Mouse (Mus musculus) induced T-regulatory cell, adult 2 months (primary cell): Measurements from ENCODE around the gene Lancl3.
"Not testable (repeated sequence)": the region's sequence is repeated elsewhere in the genome, so short reads cannot be mapped to it uniquely, and the experiment has no call there.

ENCODE experiments used
- DNase-seq: peaks from one replicate; pipeline ENCODE4 v3.0.0-alpha.2; 2012; ENCODE audit warnings: low read depth

Lancl3 gene

DNA sequence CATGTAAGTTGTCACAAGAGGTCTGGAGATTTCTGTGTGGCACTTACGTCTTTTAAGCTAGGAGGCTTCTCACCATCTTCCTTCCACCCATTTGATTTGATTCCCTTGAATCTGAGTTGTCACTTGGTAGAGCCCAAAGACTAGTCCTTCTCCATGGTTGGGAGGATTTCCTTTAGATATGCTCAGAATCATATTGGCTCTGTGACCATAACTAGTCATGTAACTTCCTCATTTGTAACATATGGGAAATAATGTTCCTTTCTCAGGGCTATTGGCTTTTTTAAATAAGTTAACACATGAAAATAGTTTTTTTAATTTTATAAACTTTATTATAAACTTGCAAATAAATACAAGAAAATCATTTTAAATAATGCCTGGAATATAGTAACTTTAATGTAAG lies 59.6 kb downstream of the Lancl3 start:
- DNase-seq, result no peak

DNA sequence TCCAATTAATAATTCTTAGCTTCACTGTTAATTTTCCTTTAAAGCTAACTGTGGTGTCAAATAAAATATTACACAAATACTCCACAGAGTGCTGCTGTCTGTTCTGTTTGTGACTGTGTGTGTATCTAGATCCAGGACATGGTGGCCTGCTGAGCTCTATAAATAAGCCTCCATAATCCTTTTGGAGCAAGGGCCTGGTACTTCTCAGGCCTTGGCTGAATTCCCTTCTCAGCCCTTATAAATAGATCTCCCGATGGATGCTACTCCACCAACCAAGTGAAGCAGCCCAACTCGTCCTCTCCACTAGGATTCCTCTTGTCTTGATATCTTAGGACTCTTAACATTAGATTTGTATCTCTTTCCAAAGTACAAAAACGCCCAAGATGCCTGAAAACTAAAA lies 71.4 kb downstream of the Lancl3 start:
- no peak for DNase-seq

DNA sequence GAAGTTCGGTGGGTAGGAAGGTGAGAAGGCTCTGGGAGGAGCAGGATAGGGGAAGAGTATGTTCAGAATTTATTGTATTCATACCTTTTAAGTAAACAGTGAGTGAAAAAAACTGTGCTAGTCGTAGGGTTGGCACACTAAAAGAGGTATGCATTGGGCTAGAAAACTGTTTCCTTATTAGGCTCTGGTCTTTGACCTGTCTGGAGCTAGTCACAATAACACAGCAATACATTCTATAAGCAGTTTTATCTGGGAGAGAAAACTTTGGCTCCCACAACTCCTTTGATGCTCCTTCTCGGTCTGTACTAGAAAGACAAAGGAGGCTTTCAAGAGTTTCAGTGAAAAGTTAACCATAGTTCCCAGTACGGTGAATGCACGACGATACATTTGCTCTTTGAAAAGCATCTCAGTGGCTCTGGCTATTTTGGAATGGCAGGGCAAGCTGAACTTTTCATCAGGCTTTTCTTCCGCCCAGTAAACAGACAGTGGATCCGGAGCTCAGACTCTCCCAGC lies 72.3 kb downstream of the Lancl3 start:
- DNase-seq, result no peak

DNA sequence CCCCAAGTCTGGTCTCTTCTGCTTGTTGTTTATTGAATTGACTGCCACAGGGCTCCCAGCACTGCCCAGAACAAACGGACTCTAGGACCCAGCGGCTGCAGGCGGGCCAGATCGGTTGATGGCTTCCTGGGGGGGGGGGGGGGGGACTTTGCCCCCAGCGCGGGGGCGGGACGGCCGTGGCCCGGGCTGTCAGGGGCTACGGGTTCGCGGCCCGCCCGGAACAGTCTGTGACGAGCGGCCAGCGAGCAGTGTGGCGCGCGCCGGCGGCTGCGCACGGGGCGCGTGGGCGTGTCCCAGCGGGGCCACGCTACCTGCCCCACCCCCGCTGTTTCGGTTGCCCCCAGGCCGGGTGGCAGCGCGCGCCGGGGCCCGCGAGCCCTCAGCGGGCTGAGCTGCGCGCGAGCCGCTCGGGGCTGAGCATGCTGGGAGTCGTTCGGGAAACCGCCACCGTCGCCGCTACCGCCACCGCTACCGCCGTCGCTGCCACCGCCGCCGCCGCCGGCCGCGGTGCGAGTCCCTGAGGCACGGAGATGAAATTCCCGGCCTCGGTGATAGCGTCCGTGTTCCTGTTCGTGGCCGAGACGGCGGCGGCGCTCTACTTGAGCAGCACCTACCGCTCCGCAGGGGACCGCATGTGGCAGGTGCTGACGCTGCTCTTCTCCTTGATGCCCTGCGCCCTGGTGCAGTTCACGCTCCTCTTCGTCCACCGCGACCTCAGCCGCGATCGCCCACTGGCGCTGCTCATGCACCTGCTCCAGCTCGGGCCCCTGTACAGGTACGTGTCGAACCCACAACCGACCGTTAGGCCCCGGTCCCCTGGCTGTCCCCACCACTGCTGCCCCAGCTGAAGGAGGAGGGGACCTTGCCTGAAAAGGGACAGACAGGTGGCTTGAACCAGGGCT lies 73.0 kb downstream of the Lancl3 start, which contains the start of gene Xk:
Gene Xk (plus strand): TSS at position 297 of the 902 bp plus-strand sequence.
- peak; percentile 66 for DNase-seq

DNA sequence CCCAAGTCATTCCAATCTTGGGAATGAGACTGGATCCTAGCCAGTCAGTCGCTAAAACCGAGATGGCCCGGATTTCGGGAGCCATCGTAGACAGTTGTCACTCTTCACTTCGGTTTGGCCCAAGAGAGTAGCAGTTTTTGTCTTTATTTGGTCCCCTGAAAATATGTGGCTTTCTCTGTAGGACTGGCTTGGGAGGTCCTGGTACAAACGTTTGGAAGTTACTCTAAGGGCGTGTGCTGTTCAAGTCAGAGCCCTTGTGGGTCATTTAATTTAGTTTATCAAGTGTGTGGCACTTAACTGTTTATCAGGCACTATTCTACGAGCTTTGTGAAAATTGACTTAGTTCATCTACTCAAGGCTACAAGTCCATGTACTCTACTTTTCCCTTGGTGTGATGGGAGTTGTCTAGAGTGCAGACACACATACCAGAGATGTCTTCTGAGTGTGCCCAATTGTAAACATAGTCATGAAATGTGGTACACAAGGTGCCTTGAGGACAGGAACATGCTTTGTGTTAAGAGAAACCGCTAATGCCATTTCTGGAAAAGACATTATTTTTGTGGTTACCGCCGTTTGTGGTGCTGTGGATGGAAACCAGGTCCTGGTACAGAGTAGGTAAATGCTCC lies 73.8 kb downstream of the Lancl3 start:
- DNase-seq, result peak; percentile 19

DNA sequence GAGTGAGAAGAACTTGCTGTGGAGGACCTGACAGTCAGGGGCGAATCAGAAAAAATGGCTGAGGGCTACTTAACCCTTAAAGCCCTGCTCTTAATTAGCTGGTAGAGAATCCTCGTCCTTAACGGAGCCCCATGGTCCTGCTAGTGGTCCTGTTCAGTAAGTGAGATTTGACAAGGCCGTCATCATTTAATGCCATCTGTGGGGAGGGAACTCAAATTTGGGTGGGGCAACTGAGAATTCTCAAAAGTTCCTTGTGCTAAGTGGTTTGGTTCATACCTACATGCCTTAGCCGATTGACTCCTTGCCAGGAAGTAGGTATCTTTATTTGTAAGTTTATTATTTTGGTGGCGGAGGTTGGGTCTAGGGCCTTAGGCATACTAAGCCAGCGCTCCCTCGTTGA lies 74.6 kb downstream of the Lancl3 start:
- no peak for DNase-seq

DNA sequence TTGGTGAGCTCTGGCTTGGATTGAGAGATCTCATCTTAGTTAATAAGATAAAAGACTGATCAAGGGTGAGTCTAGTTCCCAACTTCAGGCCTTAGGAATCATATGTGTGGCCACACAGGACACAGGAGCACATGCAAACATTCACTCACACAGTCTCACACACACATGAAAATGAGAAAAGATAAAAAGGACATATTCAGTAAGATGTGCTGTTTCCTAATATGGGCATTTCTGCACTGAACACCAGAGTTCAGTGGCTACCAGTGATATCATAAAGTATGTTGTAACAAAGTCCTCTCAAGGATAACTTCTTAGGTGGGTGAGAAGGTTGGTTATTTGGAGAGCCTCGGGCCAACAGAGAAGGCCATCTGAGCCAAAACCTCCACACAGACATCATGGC lies 83.8 kb downstream of the Lancl3 start, which contains the start of gene H2al1m:
Gene H2al1m (plus strand): TSS at position 301 of the 400 bp plus-strand sequence.
- DNase-seq, result not testable (repeated sequence)

DNA sequence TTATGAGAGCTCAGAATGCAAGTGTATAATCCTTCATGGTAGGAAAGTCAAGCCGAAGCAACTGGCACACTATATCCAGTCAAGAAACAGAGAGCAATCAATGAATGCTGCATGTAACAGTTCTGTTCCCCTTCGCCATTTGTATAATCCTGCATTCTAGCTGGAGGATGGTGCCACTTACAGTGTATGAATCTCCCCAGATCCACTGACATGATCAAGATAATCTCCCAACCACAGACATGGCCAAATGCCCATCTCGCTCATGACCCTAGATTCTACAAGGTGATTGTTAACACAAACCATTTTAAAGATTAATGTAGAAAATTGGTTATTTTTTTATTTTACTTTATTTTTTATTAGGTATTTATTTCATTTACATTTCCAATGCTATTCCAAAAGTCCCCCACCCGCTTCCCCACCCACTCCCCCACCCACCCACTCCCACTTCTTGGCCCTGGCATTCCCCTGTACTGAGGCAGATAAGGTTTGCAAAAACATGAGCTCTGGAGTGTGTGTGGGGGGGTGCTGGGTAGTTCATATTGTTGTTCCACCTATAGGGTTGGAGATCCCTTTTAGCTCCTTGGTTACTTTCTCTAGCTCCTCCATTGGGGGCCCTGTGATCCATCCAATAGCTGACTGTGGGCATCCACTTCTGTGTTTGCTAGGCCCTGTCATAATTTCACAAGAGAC lies 93.6 kb downstream of the Lancl3 start:
- DNase-seq, result not testable (repeated sequence)

DNA sequence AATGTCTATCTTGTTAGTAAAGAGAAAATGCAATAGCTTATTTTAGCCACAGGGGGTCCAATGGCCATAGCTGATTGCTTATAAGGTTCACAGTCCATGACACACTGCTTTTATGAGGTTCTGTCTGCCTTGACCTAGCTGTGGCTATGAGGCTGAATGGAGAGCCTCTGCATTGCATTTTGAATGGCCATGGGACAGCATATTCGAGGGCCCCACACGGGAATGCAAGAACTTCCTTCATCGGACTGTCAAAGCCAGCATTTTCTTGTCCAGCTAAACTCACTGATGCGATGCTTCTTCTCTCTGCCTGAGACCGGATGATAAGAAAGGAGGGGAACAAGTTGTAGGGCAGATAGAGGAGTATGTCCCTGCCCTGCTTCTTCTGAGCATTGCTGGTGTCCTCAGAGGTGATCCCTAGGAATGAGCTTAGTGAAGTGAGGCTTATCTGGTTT lies 98.7 kb downstream of the Lancl3 start:
- peak; percentile 4 for DNase-seq

DNA sequence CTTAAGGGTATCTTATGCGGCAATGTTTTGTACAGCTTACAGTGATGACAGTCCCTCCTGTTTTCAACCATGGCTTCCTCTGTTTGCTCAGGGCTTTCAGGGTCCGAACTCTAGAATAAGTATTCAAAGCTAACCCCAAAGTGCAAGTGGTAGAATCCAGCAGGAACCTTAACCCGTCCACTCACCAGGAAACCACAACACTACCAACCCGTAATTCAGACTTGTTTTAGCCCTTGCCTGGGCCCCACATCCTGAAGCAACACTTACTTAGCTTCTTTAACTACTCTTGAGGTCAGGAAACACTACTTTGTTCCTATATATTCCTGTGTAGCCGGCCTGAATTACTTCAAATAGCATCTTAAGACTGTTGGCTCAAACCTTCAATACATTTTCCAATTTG lies 103.1 kb downstream of the Lancl3 start:
- DNase-seq, result no peak

DNA sequence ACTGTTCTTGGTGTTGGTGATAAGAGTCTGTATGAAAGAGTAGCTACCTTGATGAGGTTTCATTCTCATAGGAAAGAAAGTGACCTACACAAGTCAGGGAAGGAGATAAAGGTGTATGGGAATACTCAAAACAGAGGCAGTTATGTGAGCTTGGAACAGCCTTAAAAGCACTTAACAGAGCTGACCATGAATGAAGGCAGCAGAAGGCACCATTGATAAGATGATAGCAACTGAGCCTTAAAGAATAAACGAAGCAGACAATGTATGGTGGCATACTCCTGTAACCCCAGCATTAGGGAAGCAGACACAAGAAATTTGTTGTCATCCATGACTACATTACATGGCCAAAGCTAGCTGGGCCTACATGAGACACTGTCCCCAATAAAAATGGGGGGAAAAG lies 103.8 kb downstream of the Lancl3 start:
- DNase-seq, result no peak

DNA sequence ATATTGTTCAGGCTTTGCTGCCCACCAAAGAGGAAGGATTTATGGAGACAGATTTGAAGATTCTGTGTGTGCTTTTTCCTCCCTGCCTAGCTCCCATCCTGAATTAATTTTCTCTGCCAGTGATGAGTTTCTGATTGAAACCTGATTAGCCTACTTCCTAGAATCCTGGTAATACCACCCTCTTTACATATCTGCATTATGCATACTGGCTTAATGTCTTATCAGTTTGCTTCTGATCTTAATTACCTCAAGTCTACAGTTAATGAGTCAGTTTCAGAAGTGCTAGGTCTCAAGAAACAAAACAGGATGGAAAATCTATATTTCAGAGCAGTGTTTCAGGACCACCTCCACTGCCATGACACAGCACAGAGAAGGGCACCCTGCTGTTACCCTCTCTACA lies 116.8 kb downstream of the Lancl3 start:
- not testable (repeated sequence) for DNase-seq
